Mouse (Mus musculus): ENCODE results near the gene Galnt12. TPM values are rescaled to one million over a fixed set of nuclear protein-coding genes. Genes with fewer than 3 reads are reported as not detected.

Gene Galnt12
- total and polyA plus RNA-seq, 3 experiments: not detected

DNA sequence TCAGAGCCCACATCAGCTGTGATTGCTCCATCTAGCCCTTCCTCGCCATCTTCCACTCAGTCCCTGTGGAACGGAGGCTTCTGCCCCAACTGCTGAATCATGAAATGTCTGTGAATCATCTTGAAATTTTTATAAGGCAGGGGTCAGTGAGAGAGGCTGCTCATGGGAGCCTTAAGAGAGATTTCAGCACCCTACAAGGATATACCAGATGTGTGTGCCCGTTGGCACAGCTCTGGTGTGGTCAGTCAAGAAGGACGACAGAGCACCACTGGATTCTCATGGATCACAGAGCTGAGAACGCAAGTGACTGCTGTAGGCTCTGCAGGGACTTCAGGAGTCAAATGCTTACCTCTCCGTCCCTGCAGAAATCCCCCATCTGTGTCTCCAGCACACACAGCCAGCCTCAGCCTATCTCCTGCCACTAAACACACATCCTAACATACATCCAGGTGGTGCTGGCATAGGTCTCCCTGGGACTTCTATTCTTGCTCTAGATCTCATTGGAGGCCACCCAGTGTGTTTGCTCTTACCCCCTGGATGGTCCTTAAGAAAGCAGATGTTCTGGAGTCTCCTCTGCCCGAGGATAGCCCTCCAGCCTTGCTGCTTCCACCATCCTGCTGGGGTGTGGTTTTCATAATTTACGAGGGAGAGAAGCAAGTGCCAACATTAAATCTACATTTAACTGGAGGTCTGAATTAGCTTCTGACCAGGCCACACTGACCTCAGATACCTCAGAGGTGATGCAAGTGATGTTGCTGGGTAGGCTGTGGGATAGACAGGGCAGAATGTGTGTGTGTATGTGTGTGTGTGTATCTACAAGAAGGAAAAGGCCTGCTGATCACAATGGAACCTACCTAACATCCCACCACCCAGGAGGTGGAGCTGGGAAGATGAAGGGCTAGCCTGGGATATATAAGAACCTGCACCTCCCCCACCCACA lies 38.7 kb downstream of the Galnt12 start:
- no peaks in the 10 kb centered on the region for H3K4me1 ChIP-seq (ENCODE audit: control insufficient read depth in 1 of 2, insufficient read depth in 2 of 2, low read length in 2 of 2)
- H3K36me3 ChIP-seq (ENCODE audit: control insufficient read depth in 1 of 2, insufficient read depth in 2 of 2, low read length in 2 of 2): no peaks in the 10 kb centered on the region
- no peak for DNase-seq (ENCODE audit: low read depth, low spot score)
- H3K9me3 ChIP-seq (replicated peaks; ENCODE audit: insufficient read depth, low read length): no peaks in the 10 kb centered on the region
- no peak overlapping the region for H3K9ac ChIP-seq (ENCODE audit: control insufficient read depth, low read depth, low read length, poor library complexity, severe bottlenecking)
- TF ChIP-seq SIN3A (IDR thresholded peaks at IDR 0.05; ENCODE audit: low read length) (no peak), CTCF (IDR thresholded peaks at IDR 0.05 in 2 of 3, conservative IDR thresholded peaks at IDR 0.05 in 1 of 3; ENCODE audit: control insufficient read depth in 1 of 3, insufficient read depth in 1 of 3, low read depth in 2 of 3, low read length in 3 of 3, poor library complexity in 1 of 3, severe bottlenecking in 1 of 3) (no peak), CHD1 (IDR thresholded peaks at IDR 0.05; ENCODE audit: low read depth, low read length) (no peak), GABPA (IDR thresholded peaks at IDR 0.05; ENCODE audit: low read depth, low read length) (no peak)
- H3K27me3 ChIP-seq (ENCODE audit: control insufficient read depth in 1 of 2, insufficient read depth in 2 of 2, low read length in 2 of 2): peaks cover 4 to 11% of the 10 kb centered on the region in 2 experiments; a peak in 3 of 4 replicates
- H3K79me2 ChIP-seq (ENCODE audit: control insufficient read depth, insufficient read depth, low read length, poor library complexity): no peaks in the 10 kb centered on the region
- no peak overlapping the region for H3K4me3 ChIP-seq (ENCODE audit: control insufficient read depth in 1 of 2, insufficient read depth in 1 of 2, low read depth in 2 of 2, low read length in 2 of 2)
- H3K27ac ChIP-seq (ENCODE audit: control insufficient read depth, low read depth, low read length): no peak overlapping the region

DNA sequence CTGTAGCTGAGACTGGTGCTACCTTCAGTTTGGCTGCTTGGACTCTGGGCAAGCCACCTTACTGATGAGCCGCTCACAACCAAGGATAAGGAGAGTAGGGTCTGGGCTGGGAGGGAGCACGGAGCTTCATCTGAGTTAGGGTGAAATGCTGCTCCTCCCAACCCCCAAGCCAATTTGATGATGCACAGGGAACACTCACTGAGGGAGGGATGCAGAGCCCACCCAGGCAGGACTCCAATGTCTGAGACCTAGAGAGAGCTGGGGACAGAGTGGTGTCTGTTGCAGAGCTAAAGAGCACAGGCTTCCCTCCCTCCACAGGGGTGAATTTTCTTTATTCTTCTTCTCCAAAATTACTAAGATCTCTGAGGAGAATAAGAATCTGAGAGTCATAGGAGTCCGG lies 40.2 kb downstream of the Galnt12 start:
- no peak for DNase-seq (ENCODE audit: low read depth, low spot score)
- Histone ChIP-seq H3K27ac (ENCODE audit: control insufficient read depth, low read depth, low read length) (no peak overlapping the region), H3K4me3 (ENCODE audit: control insufficient read depth in 1 of 2, insufficient read depth in 1 of 2, low read depth in 2 of 2, low read length in 2 of 2) (no peak overlapping the region), H3K9me3 (replicated peaks; ENCODE audit: insufficient read depth, low read length) (no peaks in the 10 kb centered on the region), H3K79me2 (ENCODE audit: control insufficient read depth, insufficient read depth, low read length, poor library complexity) (no peaks in the 10 kb centered on the region), H3K4me1 (ENCODE audit: control insufficient read depth in 1 of 2, insufficient read depth in 2 of 2, low read length in 2 of 2) (no peaks in the 10 kb centered on the region), H3K36me3 (ENCODE audit: control insufficient read depth in 1 of 2, insufficient read depth in 2 of 2, low read length in 2 of 2) (no peaks in the 10 kb centered on the region), H3K27me3 (ENCODE audit: control insufficient read depth in 1 of 2, insufficient read depth in 2 of 2, low read length in 2 of 2) (peaks cover 4 to 11% of the 10 kb centered on the region in 2 experiments; a peak in 3 of 4 replicates), H3K9ac (ENCODE audit: control insufficient read depth, low read depth, low read length, poor library complexity, severe bottlenecking) (no peak overlapping the region)
- no peak for TF ChIP-seq ZKSCAN1 (IDR thresholded peaks at IDR 0.05; ENCODE audit: low read depth, low read length)
- no peak for TF ChIP-seq MYC (IDR thresholded peaks at IDR 0.05; ENCODE audit: low read depth, low read length)
- no peak for TF ChIP-seq NELFE (IDR thresholded peaks at IDR 0.05; ENCODE audit: low read depth, low read length)
- no peak for TF ChIP-seq TBP (IDR thresholded peaks at IDR 0.05; ENCODE audit: low read depth, low read length)
- no peak for TF ChIP-seq POLR2AphosphoS2 (IDR thresholded peaks at IDR 0.05; ENCODE audit: low read length)
- TF ChIP-seq ZNF384 (IDR thresholded peaks at IDR 0.05; ENCODE audit: low read depth, low read length): no peak
- TF ChIP-seq EP300 (IDR thresholded peaks at IDR 0.05; ENCODE audit: low read depth in 1 of 2, low read length in 2 of 2): no peak
- no peak for TF ChIP-seq ELF1 (IDR thresholded peaks at IDR 0.05; ENCODE audit: low read depth, low read length)

DNA sequence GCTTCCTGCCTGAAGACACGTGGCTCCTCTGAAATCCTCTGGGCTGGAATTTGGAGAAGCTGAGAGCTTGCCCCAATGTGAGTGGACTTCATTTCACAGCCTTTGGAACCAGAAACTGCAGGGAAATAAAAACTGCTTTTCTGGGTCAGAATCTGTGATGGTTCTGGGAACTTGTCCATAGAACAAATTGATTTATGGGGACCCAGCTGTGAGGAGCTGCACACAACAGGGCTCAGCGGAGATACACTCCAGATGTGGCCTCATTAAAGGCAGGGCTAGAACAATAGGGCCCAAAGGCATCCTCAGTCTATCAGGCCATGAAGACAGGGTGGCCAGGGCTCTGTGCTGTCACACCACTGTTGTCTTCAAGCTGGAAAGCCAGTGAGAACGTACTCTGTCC lies 40.7 kb downstream of the Galnt12 start:
- no peak overlapping the region for H3K4me3 ChIP-seq (ENCODE audit: control insufficient read depth in 1 of 2, insufficient read depth in 1 of 2, low read depth in 2 of 2, low read length in 2 of 2)
- H3K9me3 ChIP-seq (replicated peaks; ENCODE audit: insufficient read depth, low read length): no peaks in the 10 kb centered on the region
- H3K27ac ChIP-seq (ENCODE audit: control insufficient read depth, low read depth, low read length): no peak overlapping the region
- no peaks in the 10 kb centered on the region for H3K4me1 ChIP-seq (ENCODE audit: control insufficient read depth in 1 of 2, insufficient read depth in 2 of 2, low read length in 2 of 2)
- no peak overlapping the region for H3K9ac ChIP-seq (ENCODE audit: control insufficient read depth, low read depth, low read length, poor library complexity, severe bottlenecking)
- H3K36me3 ChIP-seq (ENCODE audit: control insufficient read depth in 1 of 2, insufficient read depth in 2 of 2, low read length in 2 of 2): no peaks in the 10 kb centered on the region
- H3K27me3 ChIP-seq (ENCODE audit: control insufficient read depth in 1 of 2, insufficient read depth in 2 of 2, low read length in 2 of 2): peaks cover 4 to 9% of the 10 kb centered on the region in 2 experiments; a peak in 3 of 4 replicates
- no peaks in the 10 kb centered on the region for H3K79me2 ChIP-seq (ENCODE audit: control insufficient read depth, insufficient read depth, low read length, poor library complexity)
- TF ChIP-seq HCFC1 (IDR thresholded peaks at IDR 0.05; ENCODE audit: low read depth, low read length) (no peak), CHD2 (IDR thresholded peaks at IDR 0.05; ENCODE audit: low read length) (no peak), JUND (IDR thresholded peaks at IDR 0.05; ENCODE audit: low read depth, low read length) (no peak)
- DNase-seq (ENCODE audit: low read depth, low spot score): no peak
